Mouse (Mus musculus): ENCODE data around the gene Zfp36l2.

DNA sequence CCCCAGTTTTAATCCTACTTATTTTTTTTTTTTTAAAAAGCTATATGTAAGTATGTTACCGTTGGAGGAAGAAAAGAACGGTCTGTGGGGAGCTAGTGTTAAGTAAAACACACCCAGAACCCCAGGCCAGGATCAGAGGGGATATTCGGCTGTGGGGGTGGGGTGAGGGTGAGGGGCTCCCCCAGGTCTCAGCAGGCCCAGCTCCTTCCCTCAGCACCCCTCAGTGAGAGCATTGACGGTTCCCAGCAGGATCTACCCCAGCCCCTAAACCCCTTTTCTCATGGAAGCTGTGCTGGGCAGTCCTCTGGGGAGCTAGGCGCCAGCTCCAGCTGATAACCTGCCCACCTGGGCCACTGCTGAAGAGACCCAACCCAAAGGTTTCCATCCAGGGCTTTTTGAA lies 38.2 kb downstream of the Zfp36l2 start:
- TF ChIP-seq CTCF (IDR thresholded peaks at IDR 0.05; ENCODE audit: insufficient read depth, low read depth, low read length), result no peak
- TF ChIP-seq POLR2A (IDR thresholded peaks at IDR 0.05; ENCODE audit: insufficient read depth, low read depth, low read length), result no peak

Data from olfactory bulb, adult 2 months (tissue).